In the genomic region with DNA sequence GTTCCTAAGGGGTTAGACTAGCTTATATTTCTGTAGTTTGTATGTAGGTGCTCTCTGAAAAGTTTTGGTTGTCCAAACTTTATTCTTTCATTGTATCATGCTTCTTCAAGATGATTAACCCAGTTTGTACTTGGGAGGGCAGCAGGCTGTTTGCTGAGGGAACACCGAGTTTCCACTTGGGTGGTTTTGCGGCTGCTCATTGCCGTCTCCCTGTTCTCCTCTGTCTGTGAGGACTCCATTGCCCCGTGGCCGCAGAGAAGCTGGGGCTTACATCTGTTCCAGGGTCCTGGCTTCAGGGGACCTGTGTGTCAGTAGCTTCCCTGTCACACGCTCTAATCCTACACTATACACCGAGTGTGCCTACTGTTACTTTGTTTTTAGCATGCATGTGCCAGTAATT, we compare ENCODE assay signal across 23 mouse cellular contexts. TPM values are rescaled to one million over a fixed set of nuclear protein-coding genes. Genes with fewer than 3 reads are reported as not detected.
"Had no signal": no experiment of that assay in that cellular context is flagged by ENCODE, and none has a peak within 500 bp of the region (broad histone marks: within the 10 kb centered on the region; RNA-seq: fewer than 3 reads in every experiment).

No protein-coding gene starts in this region.

- H3K4me3 ChIP-seq: forebrain, embryonic 15.5 days; heart, embryonic 13.5 days; heart, embryonic 15.5 days; hindbrain, embryonic 13.5 days; hindbrain, embryonic 15.5 days; limb, embryonic 13.5 days; limb, embryonic 15.5 days; liver, embryonic 12.5 days had no signal

- H3K9me3 ChIP-seq: forebrain, embryonic 15.5 days; heart, embryonic 13.5 days; heart, embryonic 15.5 days; hindbrain, embryonic 13.5 days; hindbrain, embryonic 15.5 days; limb, embryonic 13.5 days; limb, embryonic 15.5 days; liver, embryonic 12.5 days had no signal

- H3K27ac ChIP-seq: forebrain, embryonic 15.5 days; heart, embryonic 13.5 days; heart, embryonic 15.5 days; hindbrain, embryonic 13.5 days; hindbrain, embryonic 15.5 days; hindbrain, postnatal 0 days; limb, embryonic 13.5 days; limb, embryonic 15.5 days; liver, embryonic 12.5 days; liver, embryonic 14.5 days had no signal

- H3K27me3 ChIP-seq: forebrain, embryonic 15.5 days; heart, embryonic 13.5 days; heart, embryonic 15.5 days; hindbrain, embryonic 13.5 days; hindbrain, embryonic 15.5 days; limb, embryonic 13.5 days; limb, embryonic 15.5 days; liver, embryonic 12.5 days had no signal

- ATAC-seq: forebrain, embryonic 15.5 days; forebrain, postnatal 0 days; hindbrain, postnatal 0 days; intestine, embryonic 16.5 days; liver, embryonic 12.5 days had no signal

- H3K4me1 ChIP-seq: forebrain, embryonic 15.5 days; heart, embryonic 13.5 days; heart, embryonic 15.5 days; hindbrain, embryonic 13.5 days; hindbrain, embryonic 15.5 days; limb, embryonic 13.5 days; limb, embryonic 15.5 days; liver, embryonic 12.5 days had no signal

- DNase-seq: forebrain, postnatal 0 days; gastrocnemius, postnatal 14 days; gastrocnemius, postnatal 36 days; heart, adult 18-20 months; heart, postnatal 14 days; heart, postnatal 36 days; layer of hippocampus, adult 9-11 months; layer of hippocampus, postnatal 36 days; left cerebral cortex, postnatal 4 days had no signal

- H3K36me3 ChIP-seq: hindbrain, embryonic 15.5 days had no signal

- H3K9ac ChIP-seq: forebrain, embryonic 15.5 days; forebrain, postnatal 0 days; heart, embryonic 13.5 days; heart, embryonic 15.5 days; hindbrain, embryonic 13.5 days; hindbrain, embryonic 15.5 days; limb, embryonic 13.5 days; limb, embryonic 15.5 days; liver, embryonic 12.5 days; liver, embryonic 14.5 days had no signal

- H3K4me2 ChIP-seq: forebrain, embryonic 15.5 days; heart, embryonic 11.5 days; heart, embryonic 13.5 days; heart, embryonic 15.5 days; hindbrain, embryonic 13.5 days; hindbrain, embryonic 15.5 days; limb, embryonic 13.5 days; limb, embryonic 15.5 days; liver, embryonic 12.5 days had no signal

RNA-seq across cellular contexts. Expression of a gene that starts 47.3 kb away (rescaled TPM):
- total RNA-seq: gastrocnemius, adult 18-20 months; gastrocnemius, postnatal 36 days had no signal
- polyA plus RNA-seq: liver, adult 2 months had no signal
